Mouse (Mus musculus) E14TG2a.4 (cell line): ENCODE measurements around the gene Slbp.

Source experiments
- CTCF ChIP-seq: conservative IDR thresholded peaks from 2 replicates; pipeline ENCODE4 v1.5.1; 2014; ENCODE audit warnings: low read length
- NANOG ChIP-seq: IDR thresholded peaks from 2 replicates; pipeline ENCODE4 v1.6.1; 2014; ENCODE audit warnings: borderline replicate concordance, low read length, mixed read lengths
- POU5F1 ChIP-seq: IDR thresholded peaks from 2 replicates; pipeline ENCODE4 v1.6.1; 2014; ENCODE audit warnings: low read length, borderline replicate concordance

DNA sequence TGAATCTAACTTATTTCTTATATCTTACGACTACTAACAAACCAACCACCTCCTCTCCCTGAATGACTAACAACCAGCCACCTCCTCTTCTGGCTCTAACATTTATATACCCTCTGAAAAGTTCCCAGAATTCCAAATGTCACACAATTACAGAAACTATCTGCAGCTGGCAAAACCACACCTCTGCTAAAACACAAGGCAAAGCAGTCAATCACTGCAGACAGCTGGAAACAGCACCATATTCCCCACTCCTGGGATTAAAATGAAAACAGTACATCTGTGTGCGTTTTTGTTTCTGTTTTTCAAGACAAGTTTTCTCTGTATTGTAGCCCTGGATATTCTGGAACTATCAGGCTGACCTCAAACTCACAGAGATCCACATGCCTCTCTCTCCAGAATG lies 29.7 kb downstream of the Slbp start:
- TF ChIP-seq CTCF, result no peak
- TF ChIP-seq NANOG, result no peak
- TF ChIP-seq POU5F1, result no peak
